In the genomic region with DNA sequence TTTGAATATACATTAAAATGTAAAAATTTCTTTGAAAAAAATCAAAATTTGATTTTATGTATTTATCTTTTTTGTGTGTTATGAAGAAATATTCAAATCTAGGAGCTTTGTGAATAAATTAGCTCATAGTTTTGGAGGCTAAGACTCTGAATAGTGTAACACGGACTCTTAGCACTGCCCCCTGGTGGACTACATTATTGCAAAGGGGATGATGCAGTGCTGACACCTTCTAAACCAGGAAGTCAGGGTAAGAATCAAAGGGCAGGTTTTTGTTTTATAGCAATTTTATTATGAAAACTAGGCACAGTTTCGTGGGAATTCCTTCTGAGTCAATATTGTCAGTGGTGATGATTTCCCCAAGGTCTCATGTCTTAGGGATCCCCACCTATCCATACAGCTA, we compare ENCODE assay signal across 10 mouse cellular contexts.
A peak's percentile ranks its signal among the peaks of the same experiment; 100 is the strongest.
DNase-seq lines count a peak whose midpoint lies in the region; ATAC-seq and TF ChIP-seq lines count a peak whose summit lies in the region.
"Had no signal": no experiment of that assay in that cellular context is flagged by ENCODE, and none has a peak within 500 bp of the region (broad histone marks: within the 10 kb centered on the region; RNA-seq: fewer than 3 reads in every experiment).

No protein-coding gene starts in this region.

- H3K27ac ChIP-seq in left cerebral cortex, adult 2 months, result no peak overlapping the region
- H3K27ac ChIP-seq in CH12.LX (ENCODE audit: insufficient read depth, low read depth), result no peak overlapping the region
- H3K27ac ChIP-seq in hindbrain, embryonic 12.5 days, result no peak overlapping the region

- no peak overlapping the region for H3K4me3 ChIP-seq in left cerebral cortex, adult 2 months
- H3K4me3 ChIP-seq in CH12.LX (replicated peaks in 1 of 3; ENCODE audit: low read depth in 2 of 3, low read length in 2 of 3, poor library complexity in 1 of 3), result no peak overlapping the region
- H3K4me3 ChIP-seq in hindbrain, embryonic 12.5 days, result no peak overlapping the region

- no peaks in the 10 kb centered on the region for H3K27me3 ChIP-seq in CH12.LX (replicated peaks)
- no peaks in the 10 kb centered on the region for H3K27me3 ChIP-seq in hindbrain, embryonic 12.5 days

- TF ChIP-seq POLR2A in CH12.LX (IDR thresholded peaks at IDR 0.05; ENCODE audit: low read depth, low read length), result no peak

- peak; percentile 29 for TF ChIP-seq RAD21 in CH12.LX (IDR thresholded peaks at IDR 0.05; ENCODE audit: low read depth, low read length)

- peak; percentile 9 to 35 for DNase-seq in cerebellum, postnatal 14 days
- no peak for DNase-seq in cerebellum, adult 11-12 months
- DNase-seq in left cerebral cortex, adult 2 months (ENCODE audit: extremely low spot score in 1 of 2, low spot score in 2 of 2), result no peak
- no peak for DNase-seq in left cerebral cortex, adult 9 months (ENCODE audit: low spot score in 2 of 2)
- DNase-seq in CH12.LX (ENCODE audit: extremely low read depth), result peak; percentile 66
- DNase-seq in embryo, embryonic 11 days, result peak; percentile 50
- no peak for DNase-seq in testis, postnatal 10 days (ENCODE audit: low spot score)
- DNase-seq: cerebellum, adult 18-20 months had no signal

- no peak for ATAC-seq in hindbrain, embryonic 12.5 days (ENCODE audit: low FRiP score)
- ATAC-seq: forebrain, embryonic 16.5 days had no signal

- intact Hi-C loops in left cerebral cortex, adult 2 months (cut with DNase I), result no loop called here

- TF ChIP-seq EP300 in CH12.LX (IDR thresholded peaks at IDR 0.05; ENCODE audit: low read length), result no peak

- H3K9me3 ChIP-seq in CH12.LX (replicated peaks; ENCODE audit: low read length), result no peaks in the 10 kb centered on the region
- no peaks in the 10 kb centered on the region for H3K9me3 ChIP-seq in hindbrain, embryonic 12.5 days (replicated peaks)

- H3K4me2 ChIP-seq in CH12.LX (ENCODE audit: insufficient read depth, low read depth, poor library complexity, severe bottlenecking), result no peak overlapping the region
- no peak overlapping the region for H3K4me2 ChIP-seq in hindbrain, embryonic 12.5 days (replicated peaks)

- H3K4me1 ChIP-seq in CH12.LX (ENCODE audit: control insufficient read depth in 1 of 2, insufficient read depth in 2 of 2), result no peaks in the 10 kb centered on the region
- H3K4me1 ChIP-seq in hindbrain, embryonic 12.5 days, result no peaks in the 10 kb centered on the region

- 80% methylated on average over 2 of the region's 2 CpGs for WGBS in hindbrain, embryonic 12.5 days

- H3K9ac ChIP-seq in CH12.LX (ENCODE audit: insufficient read depth, low read depth), result no peak overlapping the region
- H3K9ac ChIP-seq in hindbrain, embryonic 12.5 days, result no peak overlapping the region

- dilution Hi-C loops in CH12.LX (cut with MboI; ENCODE audit: extremely low pct_ligation_motif_present, extremely low pct_unique_long_range_greater_than_20kb, low sequenced_read_pairs), result no loop called here

- peak; percentile 30 for TF ChIP-seq CTCF in left cerebral cortex, adult 2 months (IDR thresholded peaks at IDR 0.05)
- peak; percentile 16 to 68; a peak in 2 of 4 replicates for TF ChIP-seq CTCF in CH12.LX (conservative IDR thresholded peaks at IDR 0.05 in 1 of 2, IDR thresholded peaks at IDR 0.05 in 1 of 2; ENCODE audit: low read depth in 2 of 2, low read length in 2 of 2)

- no peaks in the 10 kb centered on the region for H3K36me3 ChIP-seq in CH12.LX (replicated peaks in 1 of 2; ENCODE audit: control insufficient read depth in 1 of 2, insufficient read depth in 1 of 2, low read length in 1 of 2)
- no peaks in the 10 kb centered on the region for H3K36me3 ChIP-seq in hindbrain, embryonic 12.5 days

- no peaks in the 10 kb centered on the region for H3K79me2 ChIP-seq in CH12.LX (replicated peaks; ENCODE audit: control insufficient read depth, extremely low read depth, insufficient read depth, poor library complexity, severe bottlenecking)

- in situ Hi-C loops in CH12.LX (cut with MboI; ENCODE audit: low pct_ligation_motif_present, low pct_unique_long_range_greater_than_20kb, low sequenced_read_pairs), result no loop called here

TF ChIP-seq in CH12.LX, 34 proteins besides CTCF, POLR2A, EP300 and RAD21:
- TF ChIP-seq MAZ (IDR thresholded peaks at IDR 0.05; ENCODE audit: low read depth, low read length) (no peak), ELF1 (IDR thresholded peaks at IDR 0.05; ENCODE audit: low read depth, low read length) (peak; percentile 59), SMC3 (IDR thresholded peaks at IDR 0.05; ENCODE audit: low read depth, low read length) (peak; percentile 54)

Comparison
In these comparisons a context has a peak if more than half of its experiments do, and no peak if none do; other contexts are left out.
1. DNase-seq: peak in cerebellum, postnatal 14 days (2 of 2), CH12.LX (single experiment) and embryo, embryonic 11 days (single experiment); none in cerebellum, adult 11-12 months (single experiment), left cerebral cortex, adult 2 months (0 of 2), left cerebral cortex, adult 9 months (0 of 2) and testis, postnatal 10 days (single experiment).